ENCODE assay signal across 8 mouse cellular contexts in genomic region chr8:70660273-70660725, GRCm38 (mm10). TPM values are rescaled to one million over a fixed set of nuclear protein-coding genes. Genes with fewer than 3 reads are reported as not detected.
DNase-seq lines count a peak whose midpoint lies in the region; ATAC-seq and TF ChIP-seq lines count a peak whose summit lies in the region.

Gene Pgpep1 (minus strand): TSS chr8:70660388.

- no peaks in the 10 kb centered on the region for H3K9me3 ChIP-seq in forebrain, embryonic 12.5 days
- H3K9me3 ChIP-seq in hindbrain, embryonic 10.5 days: no peaks in the 10 kb centered on the region

- peaks cover 3% of the 10 kb centered on the region; the same call in 1 of the 2 replicates for H3K36me3 ChIP-seq in forebrain, embryonic 12.5 days (replicated peaks)
- H3K36me3 ChIP-seq in hindbrain, embryonic 10.5 days: peaks cover 9% of the 10 kb centered on the region

- peak within 1 kb of the TSS; percentile 54 for H3K27ac ChIP-seq in forebrain, embryonic 12.5 days
- H3K27ac ChIP-seq in hindbrain, embryonic 10.5 days: peak within 1 kb of the TSS; percentile 97

- DNase-seq in A20 (ENCODE audit: low read depth, low spot score) (peak; percentile 96), Patski (ENCODE audit: low read depth, low spot score) (no peak)
- peak; percentile 60 for DNase-seq in hindbrain, embryonic 10.5 days (ENCODE audit: low spot score)
- DNase-seq in left cerebral cortex, postnatal 10 days (ENCODE audit: extremely low spot score in 1 of 2, low spot score in 2 of 2): peak in 1 of 2 experiments; percentile 47
- peak; percentile 45 for DNase-seq in thymus, postnatal 0 days (ENCODE audit: low spot score)
- no peak for DNase-seq in right cerebral cortex, adult 18-20 months

- in situ Hi-C loops in Patski (cut with MboI; ENCODE audit: low pct_unique_long_range_greater_than_20kb): loop anchor here (10.0 kb wide), 1 partner anchor 45 kb away; the partner anchor contains the start of gene Lrrc25

- WGBS in forebrain, embryonic 12.5 days: under 1% methylated on average over 14 of the region's 14 CpGs
- whole genome bisulfite sequencing in hindbrain, embryonic 10.5 days: 3% methylated on average over 14 of the region's 14 CpGs

- ATAC-seq in Patski: no peak
- ATAC-seq in forebrain, embryonic 12.5 days (ENCODE audit: low FRiP score): peak; percentile 50; the same call in 1 of the 2 replicates
- peak; percentile 37 for ATAC-seq in megakaryocyte, adult 5-6 weeks (ENCODE audit: poor library complexity, severe bottlenecking)

- no peaks in the 10 kb centered on the region for H3K27me3 ChIP-seq in Patski
- H3K27me3 ChIP-seq in forebrain, embryonic 12.5 days: no peaks in the 10 kb centered on the region
- H3K27me3 ChIP-seq in hindbrain, embryonic 10.5 days (ENCODE audit: insufficient read depth, poor library complexity, severe bottlenecking): no peaks in the 10 kb centered on the region; the same call in 1 of the 2 replicates

- POLR2A ChIA-PET in Patski (lab: Charles Lee): interaction anchor here (0.7 to 1.3 kb wide), 3 partner anchors 10 to 29 kb away, joined by 3 to 8 read pairs (median 4); no protein-coding TSS in a partner anchor

- intact Hi-C loops in left cerebral cortex, postnatal 10 days (cut with DNase I): no loop called here

- no peak for TF ChIP-seq CTCF in Patski (IDR thresholded peaks at IDR 0.05)

- H3K4me2 ChIP-seq in forebrain, embryonic 12.5 days: peak within 1 kb of the TSS; percentile 91

- H3K4me1 ChIP-seq in forebrain, embryonic 12.5 days: peaks cover 51% of the 10 kb centered on the region
- peaks cover 69% of the 10 kb centered on the region for H3K4me1 ChIP-seq in hindbrain, embryonic 10.5 days (replicated peaks)

- CTCF ChIA-PET in Patski (lab: Charles Lee): interaction anchor here (1.4 to 1.8 kb wide), 2 partner anchors 10 to 41 kb away, joined by 3 to 4 read pairs; no protein-coding TSS in a partner anchor

- H3K9ac ChIP-seq in forebrain, embryonic 12.5 days: peak within 1 kb of the TSS; percentile 84

- peak within 1 kb of the TSS; percentile 78 for H3K4me3 ChIP-seq in forebrain, embryonic 12.5 days (replicated peaks)
- H3K4me3 ChIP-seq in hindbrain, embryonic 10.5 days: peak within 1 kb of the TSS; percentile 79

RNA-seq across cellular contexts. Expression of gene Pgpep1, which starts in this region (rescaled TPM):
- 116 TPM for polyA plus RNA-seq in Patski (2021)
- 69.3 and 70.4 TPM in 2 replicates for polyA plus RNA-seq in forebrain, embryonic 12.5 days (2016; fragmentation: Nextera tagmentation; extraction: Ambion mirVana)
- 87.4 and 141 TPM in 2 replicates for polyA plus RNA-seq in hindbrain, embryonic 10.5 days (2016; fragmentation: Nextera tagmentation; extraction: Ambion mirVana)
- 10 to 100 TPM; 11.5 to 15.9 TPM for total RNA-seq in left cerebral cortex, postnatal 10 days (2021)
- total RNA-seq in megakaryocyte, adult 5-6 weeks (2015): 5.7 and 6.8 TPM in 2 replicates
- total RNA-seq in megakaryocyte, adult 5-6 weeks (2017): 1.5 and 4.0 TPM in 2 replicates
- 33.2 and 43.0 TPM in 2 replicates for polyA plus RNA-seq in thymus, postnatal 0 days (2015; fragmentation: Nextera tagmentation; extraction: Ambion mirVana)

Comparison
In these comparisons a context has a peak if more than half of its experiments do, and no peak if none do; other contexts are left out.
1. DNase-seq: peak in A20 (single experiment), hindbrain, embryonic 10.5 days (single experiment) and thymus, postnatal 0 days (single experiment); none in Patski (single experiment) and right cerebral cortex, adult 18-20 months (single experiment).